Mouse (Mus musculus) gastrocnemius, adult 2 months (tissue): ENCODE data around the gene Sod2. TPM values are rescaled to one million over a fixed set of nuclear protein-coding genes. Genes with fewer than 3 reads are reported as not detected.
A peak's percentile ranks its signal among the peaks of the same experiment; 100 is the strongest.
"Not testable (repeated sequence)": the region's sequence is repeated elsewhere in the genome, so short reads cannot be mapped to it uniquely, and the experiment has no call there.

Source experiments
- DNase-seq: peaks from one replicate; pipeline ENCODE4 v3.0.0; 2022
- H3K27ac ChIP-seq: fragments of 200-600 bp; 2 replicates; pipeline ENCODE4 v1.8.1; 2022; ENCODE audit warnings: mild to moderate bottlenecking
- H3K4me3 ChIP-seq: fragments of 200-600 bp; 2 replicates; pipeline ENCODE4 v1.8.1; 2022; ENCODE audit warnings: mild to moderate bottlenecking, moderate library complexity
- CTCF ChIP-seq: fragments of 200-600 bp; IDR thresholded peaks from 2 replicates; pipeline ENCODE4 v1.8.1; 2022; ENCODE audit warnings: antibody characterized with exemption, mild to moderate bottlenecking, moderate library complexity
- intact Hi-C: fragments of 180-260 bp; cut with DNase I; formaldehyde crosslinking; loops from one replicate; pipeline ENCODE4 v1.15.1; 2025
- total RNA-seq, 2 experiments: library from RNA; stranded (reverse); gene quantifications; 2 replicates each; pipeline ENCODE4 v1.2.3; 2021

Sod2 gene
- total RNA-seq, 2 experiments from 2014 or later, result 383 to 534 TPM

- intact Hi-C loops, result loop anchor here (1.0 to 5.0 kb wide), 2 partner anchors 15 to 75 kb away; partner anchors contain the start of genes Mrpl18 and Tcp1
- DNase-seq, result peak; percentile 99
- Histone ChIP-seq H3K27ac (peak overlapping the region; percentile 100), H3K4me3 (peak overlapping the region; percentile 100)
- no peak for TF ChIP-seq CTCF
Measured at GRCm38 (mm10) chr17:12992470-12992991, 14.1 kb upstream of the Sod2 start.

- peak within 1 kb of the TSS; percentile 100 for H3K4me3 ChIP-seq
- no peak for DNase-seq
- no peak for TF ChIP-seq CTCF
- intact Hi-C loops, result loop anchor here (5.0 kb wide), 1 partner anchor 77 kb away; the partner anchor contains the start of genes Mrpl18 and Tcp1
- peak within 1 kb of the TSS; percentile 100 for H3K27ac ChIP-seq
Measured at GRCm38 (mm10) chr17:12994069-12994468, 12.6 kb upstream of the Sod2 start, which contains the start of gene Wtap. Gene Wtap, minus strand, starts transcription at chr17:12994169.

- intact Hi-C loops, result loop anchor here (1.0 kb wide), 1 partner anchor 116 kb away; no protein-coding TSS in a partner anchor
- TF ChIP-seq CTCF, result peak; percentile 63
- DNase-seq, result peak; percentile 44
- H3K27ac ChIP-seq, result no peak overlapping the region
- no peak overlapping the region for H3K4me3 ChIP-seq
Measured at GRCm38 (mm10) chr17:12996345-12996744, 10.3 kb upstream of the Sod2 start.

GRCm38 (mm10) chr17:12997890-12998289 is 8.8 kb upstream of the Sod2 start:
- no peak for TF ChIP-seq CTCF

GRCm38 (mm10) chr17:12999069-12999468 is 7.6 kb upstream of the Sod2 start:
- intact Hi-C loops, result no loop called here
- Histone ChIP-seq H3K27ac (no peak overlapping the region), H3K4me3 (no peak overlapping the region)
- TF ChIP-seq CTCF, result no peak
- DNase-seq, result no peak

More at GRCm38 (mm10) chr17:12997890-12998289, 8.8 kb upstream of the Sod2 start:
- no peak for DNase-seq
- Histone ChIP-seq H3K4me3 (no peak overlapping the region), H3K27ac (no peak overlapping the region)
- intact Hi-C loops, result no loop called here

- H3K27ac ChIP-seq, H3K4me3 ChIP-seq, intact Hi-C loops, DNase-seq: not testable (repeated sequence)
Measured at GRCm38 (mm10) chr17:13002243-13002642, 4.4 kb upstream of the Sod2 start.

GRCm38 (mm10) chr17:13004436-13004835 is 2.2 kb upstream of the Sod2 start:
- H3K4me3 ChIP-seq, intact Hi-C loops, H3K27ac ChIP-seq, DNase-seq: not testable (repeated sequence)

- intact Hi-C loops, result loop anchor here (1.0 kb wide), 1 partner anchor 15 kb away; no protein-coding TSS in a partner anchor
- peak overlapping the region; percentile 96 for H3K27ac ChIP-seq
- no peak for TF ChIP-seq CTCF
Measured at GRCm38 (mm10) chr17:13006984-13007383, 338 bp downstream of the Sod2 start.

GRCm38 (mm10) chr17:13007730-13008425 is 1.2 kb downstream of the Sod2 start:
- DNase-seq, result peak; percentile 100
- peak overlapping the region; percentile 96 for H3K27ac ChIP-seq
- intact Hi-C loops, result loop anchor here (1.0 kb wide), 1 partner anchor 16 kb away; no protein-coding TSS in a partner anchor
- TF ChIP-seq CTCF, result no peak; the same call in 1 of the 2 replicates
- peak overlapping the region; percentile 95 for H3K4me3 ChIP-seq

More at GRCm38 (mm10) chr17:13006984-13007383, 338 bp downstream of the Sod2 start:
- H3K4me3 ChIP-seq, result peak overlapping the region; percentile 95
- DNase-seq, result no peak

- peak; percentile 31 for DNase-seq
- Histone ChIP-seq H3K4me3 (peak overlapping the region; percentile 95), H3K27ac (peak overlapping the region; percentile 96)
- intact Hi-C loops, result no loop called here
- TF ChIP-seq CTCF, result no peak
Measured at GRCm38 (mm10) chr17:13008528-13008927, 1.9 kb downstream of the Sod2 start.

GRCm38 (mm10) chr17:13009887-13010286 is 3.2 kb downstream of the Sod2 start:
- TF ChIP-seq CTCF, result peak; percentile 64
- H3K27ac ChIP-seq, result peak overlapping the region; percentile 96
- peak overlapping the region; percentile 95 for H3K4me3 ChIP-seq
- intact Hi-C loops, result no loop called here
- no peak for DNase-seq

- Histone ChIP-seq H3K27ac (no peak overlapping the region), H3K4me3 (no peak overlapping the region)
- no peak for DNase-seq
- no peak for TF ChIP-seq CTCF
- intact Hi-C loops, result no loop called here
Measured at GRCm38 (mm10) chr17:13013316-13013715, 6.7 kb downstream of the Sod2 start.

GRCm38 (mm10) chr17:13036627-13037192 is 30.1 kb downstream of the Sod2 start:
- H3K27ac ChIP-seq, intact Hi-C loops, H3K4me3 ChIP-seq, DNase-seq: not testable (repeated sequence)
